Mouse (Mus musculus) embryonic facial prominence, embryonic 11.5 days (tissue): ENCODE data around the gene Kifap3. TPM values are rescaled to one million over a fixed set of nuclear protein-coding genes. Genes with fewer than 3 reads are reported as not detected.

Experiments
- ATAC-seq: fragments of 200-750 bp; cut with Nextera tagmentation; replicated peaks from 2 replicates; pipeline ENCODE4 v1.8.0; 2017; ENCODE audit warnings: low read depth; ENCODE audit not compliant: insufficient number of reproducible peaks, low FRiP score, low TSS enrichment
- DNase-seq: peaks from one replicate; pipeline ENCODE4 v3.0.0-alpha.2; 2015; ENCODE audit warnings: low spot score
- H3K27ac ChIP-seq: fragments of 300-500 bp; sonication (generic); replicated peaks from 2 replicates; pipeline ENCODE4 v1.5.1; 2014; ENCODE audit warnings: mild to moderate bottlenecking, low read depth, low read length, control low read depth
- H3K27me3 ChIP-seq: fragments of 300-500 bp; sonication (generic); 2 replicates; pipeline ENCODE4 v1.6.1; 2014; ENCODE audit warnings: mild to moderate bottlenecking, low read length, moderate library complexity, mixed read lengths; ENCODE audit not compliant: control insufficient read depth, insufficient read depth
- H3K36me3 ChIP-seq: fragments of 300-500 bp; sonication (generic); replicated peaks from 2 replicates; pipeline ENCODE4 v1.6.1; 2014; ENCODE audit warnings: low read depth, mild to moderate bottlenecking, low read length, moderate library complexity, mixed read lengths; ENCODE audit not compliant: control insufficient read depth, insufficient read depth
- H3K4me1 ChIP-seq: fragments of 300-500 bp; sonication (generic); 2 replicates; pipeline ENCODE4 v1.6.1; 2014; ENCODE audit warnings: low read length, mixed read lengths; ENCODE audit not compliant: control insufficient read depth, insufficient read depth
- H3K4me2 ChIP-seq: fragments of 300-500 bp; sonication (generic); 2 replicates; pipeline ENCODE4 v1.6.1; 2014; ENCODE audit warnings: low read depth, mild to moderate bottlenecking, control low read depth, low read length, moderate library complexity
- H3K4me3 ChIP-seq: fragments of 300-500 bp; sonication (generic); 2 replicates; pipeline ENCODE4 v1.5.1; 2014; ENCODE audit warnings: low read depth, low read length, control low read depth
- H3K9ac ChIP-seq: fragments of 300-500 bp; sonication (generic); replicated peaks from 2 replicates; pipeline ENCODE4 v1.6.1; 2014; ENCODE audit warnings: mild to moderate bottlenecking, control low read depth, low read length
- H3K9me3 ChIP-seq: fragments of 300-500 bp; sonication (generic); replicated peaks from 2 replicates; pipeline ENCODE4 v1.6.1; 2016; ENCODE audit warnings: mild to moderate bottlenecking, low read length, inconsistent platforms, mixed read lengths; ENCODE audit not compliant: control insufficient read depth
- WGBS: fragments of 180-500 bp; shearing (Covaris S2); extraction: QIAGEN DNeasy Blood & Tissue Kit; methylation state at CpG from one replicate; pipeline ENCODE4 v1.1.7; 2014; 5-methylcytosine and 5-hydroxymethylcytosine counted together
- polyA plus RNA-seq: library from polyadenylated mRNA; unstranded; fragments of >200 nt; fragmentation: Nextera tagmentation; extraction: Ambion mirVana; gene quantifications from 2 replicates; pipeline ENCODE4 v1.2.1, GENCODE M21; 2014

The Kifap3 gene
- polyA plus RNA-seq, 1 experiment from 2014 or later, result 79.4 TPM

DNA sequence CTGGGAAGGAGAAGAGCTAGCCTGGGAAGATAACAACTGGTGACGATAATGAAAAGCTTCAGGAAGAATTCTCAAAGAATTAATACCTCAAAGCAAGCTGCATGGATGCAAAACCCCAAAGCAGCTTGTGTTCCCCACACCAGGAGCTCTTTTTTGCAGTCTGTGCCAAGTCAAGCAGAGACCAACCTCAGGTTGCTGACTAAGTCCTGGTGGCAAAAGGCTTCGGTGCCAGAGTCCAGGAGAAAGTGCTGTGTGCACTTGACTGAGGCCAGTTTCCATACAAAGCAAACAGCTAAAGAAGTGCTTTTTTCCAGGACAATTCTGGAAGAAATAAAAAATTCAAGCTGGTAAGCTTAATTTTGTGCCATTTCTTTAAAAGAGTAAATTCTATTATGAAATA lies 174.0 kb downstream of the Kifap3 start:
- ATAC-seq (no peak), DNase-seq (no peak)
- Histone ChIP-seq H3K36me3 (peaks cover 7% of the 10 kb centered on the region; the same call in 1 of the 2 replicates), H3K4me2 (no peak overlapping the region), H3K9ac (no peak overlapping the region), H3K4me1 (no peaks in the 10 kb centered on the region), H3K27me3 (no peaks in the 10 kb centered on the region), H3K4me3 (no peak overlapping the region), H3K27ac (no peak overlapping the region), H3K9me3 (no peaks in the 10 kb centered on the region)
- WGBS, result 96% methylated on average over 2 of the region's 2 CpGs

DNA sequence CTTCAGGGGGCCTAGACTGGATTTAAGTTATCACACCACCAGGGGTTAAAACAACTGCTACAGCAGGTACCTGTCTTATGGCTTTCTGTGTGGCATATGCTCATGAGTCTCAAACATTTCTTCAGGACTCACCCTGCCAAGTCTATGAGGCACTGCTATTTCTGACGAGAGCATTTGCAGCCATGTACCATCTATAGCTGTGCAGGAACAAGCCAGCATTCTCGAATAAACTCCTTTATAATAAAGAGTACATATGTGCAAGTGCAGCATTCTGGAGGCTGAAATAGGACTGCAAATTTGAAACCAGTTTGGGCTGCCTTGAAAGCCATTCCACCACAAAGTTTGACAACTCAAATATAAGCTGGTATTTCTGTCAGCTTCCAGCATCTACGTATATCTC lies 178.7 kb downstream of the Kifap3 start:
- no peak for ATAC-seq
- no peaks in the 10 kb centered on the region for H3K4me1 ChIP-seq
- DNase-seq, result no peak
- H3K9me3 ChIP-seq, result no peaks in the 10 kb centered on the region
- no peak overlapping the region for H3K27ac ChIP-seq
- H3K36me3 ChIP-seq, result peaks cover 4% of the 10 kb centered on the region; the same call in 1 of the 2 replicates
- H3K27me3 ChIP-seq, result no peaks in the 10 kb centered on the region
- H3K9ac ChIP-seq, result no peak overlapping the region
- WGBS, result 87% methylated on average over 3 of the region's 3 CpGs
- H3K4me2 ChIP-seq, result no peak overlapping the region
- no peak overlapping the region for H3K4me3 ChIP-seq

GRCm38 (mm10) chr1:163964008-163964689 lies 184.8 kb downstream of the Kifap3 start:
- Histone ChIP-seq H3K36me3 (no peaks in the 10 kb centered on the region; the same call in none of the 2 replicates), H3K4me1 (no peaks in the 10 kb centered on the region), H3K4me3 (no peak overlapping the region), H3K27me3 (no peaks in the 10 kb centered on the region), H3K9me3 (no peaks in the 10 kb centered on the region), H3K9ac (no peak overlapping the region), H3K27ac (no peak overlapping the region), H3K4me2 (no peak overlapping the region)
- no peak for DNase-seq
- WGBS, result 91% methylated on average over 10 of the region's 10 CpGs
- ATAC-seq, result no peak

Other genes starting within 250 kb of the Kifap3 start
- gene Mettl11b, start 54.4 kb upstream of the Kifap3 start, polyA plus RNA-seq, result 0.95 and 1.2 TPM in 2 replicates
- gene Scyl3, start 149.5 kb downstream of the Kifap3 start, polyA plus RNA-seq, result 19.6 and 25.4 TPM in 2 replicates
- gene BC055324, start 215.2 kb downstream of the Kifap3 start, polyA plus RNA-seq, result 44.1 and 52.6 TPM in 2 replicates
- 11.1 and 12.4 TPM in 2 replicates for gene Mettl18, start 215.3 kb downstream of the Kifap3 start, polyA plus RNA-seq